Mouse (Mus musculus): ENCODE data around the gene Casp9.

- no peak for TF ChIP-seq ZKSCAN1 (IDR thresholded peaks at IDR 0.05; ENCODE audit: low read depth, low read length)
- no peak for TF ChIP-seq GATA1 (IDR thresholded peaks at IDR 0.05; ENCODE audit: low read depth, low read length)
- TF ChIP-seq MAX (IDR thresholded peaks at IDR 0.05; ENCODE audit: low read length), result no peak
- no peak for TF ChIP-seq MAFK (IDR thresholded peaks at IDR 0.05; ENCODE audit: borderline replicate concordance, low read depth, low read length)
- TF ChIP-seq POLR2A (IDR thresholded peaks at IDR 0.05; ENCODE audit: control insufficient read depth in 1 of 2, insufficient read depth in 1 of 2, low read depth in 1 of 2, low read length in 2 of 2, poor library complexity in 1 of 2), result no peak
- TF ChIP-seq CTCF (IDR thresholded peaks at IDR 0.05 in 2 of 3, conservative IDR thresholded peaks at IDR 0.05 in 1 of 3; ENCODE audit: control insufficient read depth in 1 of 3, insufficient read depth in 1 of 3, low read depth in 2 of 3, low read length in 3 of 3, poor library complexity in 1 of 3, severe bottlenecking in 1 of 3), result no peak
- no peak for TF ChIP-seq KAT2A (conservative IDR thresholded peaks at IDR 0.05; ENCODE audit: low read depth, low read length)
- TF ChIP-seq MYB (IDR thresholded peaks at IDR 0.05; ENCODE audit: low read depth, low read length), result no peak
- TF ChIP-seq ELF1 (IDR thresholded peaks at IDR 0.05; ENCODE audit: low read depth, low read length), result no peak
Measured at GRCm38 (mm10) chr4:141826060-141826459, 32.6 kb downstream of the Casp9 start, which contains the start of gene Cela2a.
